Mouse (Mus musculus): ENCODE data around the gene Smad3. TPM values are rescaled to one million over a fixed set of nuclear protein-coding genes. Genes with fewer than 3 reads are reported as not detected.

Gene Smad3
- total RNA-seq, 2 experiments from 2014 or later = 40.1 to 45.2 TPM

DNA sequence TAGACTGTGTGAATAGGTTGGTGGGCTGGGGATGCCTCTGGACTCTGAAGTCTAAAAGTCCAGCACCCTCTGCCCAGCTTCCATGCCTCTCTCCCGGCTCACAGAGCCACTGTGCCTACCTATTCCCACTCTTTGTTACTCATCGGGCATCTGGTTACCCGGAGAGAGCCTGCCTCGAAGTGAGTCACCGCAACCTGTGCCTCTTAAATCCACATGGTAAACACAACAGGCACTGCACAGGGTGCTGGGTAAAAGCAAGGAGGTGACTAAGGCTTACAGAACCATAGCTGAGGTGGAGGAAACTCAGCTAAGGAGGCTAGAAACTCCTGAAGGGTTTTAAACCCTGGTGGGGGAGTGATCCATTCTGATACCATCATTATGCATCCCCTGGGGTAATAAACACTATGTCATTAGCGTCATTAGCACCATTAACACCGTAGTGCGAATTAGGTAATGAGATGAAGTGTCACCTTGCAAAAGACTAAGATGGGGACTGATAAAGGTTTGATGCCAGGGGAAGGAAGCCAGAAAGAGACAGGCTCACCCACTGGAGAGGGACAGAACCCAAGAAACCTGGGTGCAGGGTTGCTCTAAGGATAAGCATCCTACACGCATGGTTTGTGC is 38.9 kb downstream of the Smad3 start:
- DNase-seq = no peak

DNA sequence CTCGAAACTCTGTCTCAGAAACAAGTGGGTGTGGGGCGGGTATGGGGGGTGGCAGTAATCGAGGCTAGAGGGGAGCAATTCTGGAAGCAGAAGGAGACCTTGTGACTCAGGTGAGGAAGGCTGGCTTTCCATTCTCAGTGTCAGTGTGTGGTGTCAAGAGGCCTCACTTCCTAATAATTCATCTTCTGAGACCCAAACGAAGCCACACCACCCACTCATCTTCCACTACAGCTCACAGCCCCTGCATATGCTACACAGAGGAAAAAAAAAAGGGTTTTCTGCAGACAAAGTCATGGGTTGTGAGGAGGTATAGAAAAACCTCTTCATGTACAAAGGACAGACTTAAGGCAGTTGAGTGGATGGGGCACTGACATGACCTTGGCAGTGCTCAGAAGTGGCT is 39.6 kb downstream of the Smad3 start:
- DNase-seq = no peak

- no peak for DNase-seq
Measured at GRCm38 (mm10) chr9:63717474-63718005, 40.3 kb downstream of the Smad3 start.

DNA sequence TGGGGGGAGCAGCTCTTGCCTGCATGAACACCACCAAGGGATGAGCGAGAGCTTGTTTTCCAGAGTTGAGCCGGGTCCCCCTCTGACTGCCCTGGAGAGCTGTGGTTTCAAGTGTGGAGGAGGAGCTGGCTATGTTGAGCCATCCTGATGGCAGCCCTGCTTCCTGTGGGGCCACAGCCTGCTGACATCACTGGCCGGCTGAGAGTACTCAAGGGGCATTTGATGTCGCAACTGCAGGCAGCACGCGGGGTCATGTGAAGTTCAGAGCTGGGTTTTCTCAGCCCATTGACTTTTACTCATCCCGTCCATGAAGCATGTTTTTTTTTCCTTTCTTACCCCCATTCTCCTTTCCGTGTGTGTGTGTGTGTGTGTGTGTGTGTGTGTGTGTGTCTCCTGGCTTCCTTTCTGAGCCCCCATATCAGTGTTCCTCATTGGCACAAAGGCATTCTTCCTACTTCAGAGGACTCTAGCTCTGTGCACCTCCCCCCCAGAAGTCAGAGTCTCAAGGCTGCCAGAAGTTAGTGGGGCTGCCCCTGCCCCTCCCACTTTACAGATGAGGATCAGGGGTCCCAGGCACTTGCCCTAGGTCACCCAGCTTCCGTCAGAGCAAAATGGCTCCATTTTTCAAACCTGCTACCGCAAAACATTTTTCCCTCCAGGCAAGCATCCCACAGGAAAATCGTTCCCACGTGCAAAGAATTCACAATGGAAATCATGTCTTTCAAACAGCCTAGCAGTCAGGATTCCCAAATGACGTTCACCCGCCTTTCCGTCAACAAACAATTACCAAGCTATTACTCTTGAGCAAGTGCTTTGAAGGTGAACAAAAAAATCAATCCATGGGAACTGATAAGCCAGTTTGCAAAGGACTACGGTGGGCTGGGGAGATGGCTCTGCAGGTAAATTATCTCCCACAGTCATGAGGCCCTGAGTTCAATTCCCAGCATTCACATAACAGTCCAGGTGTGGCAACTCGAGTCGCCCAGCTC is 41.4 kb downstream of the Smad3 start:
- DNase-seq = no peak

DNA sequence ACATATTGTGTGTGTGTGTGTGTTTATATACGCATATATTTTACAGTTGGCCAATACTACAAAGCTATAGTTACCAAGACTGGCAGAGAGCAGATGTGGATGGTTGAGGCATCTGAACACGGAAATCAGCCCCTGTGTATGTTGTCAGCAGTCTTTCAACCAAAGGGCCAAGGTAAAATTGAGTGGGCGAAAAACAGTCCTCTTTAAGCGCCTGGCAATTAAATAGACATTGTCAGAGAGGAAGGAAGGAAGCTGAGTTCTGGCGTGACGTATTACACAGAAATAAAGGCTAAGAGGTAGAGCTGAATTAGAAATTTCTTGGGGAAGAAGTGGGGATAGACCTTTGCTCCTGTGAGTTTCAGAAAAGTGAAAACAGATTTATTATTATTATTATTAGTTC is 43.2 kb downstream of the Smad3 start:
- no peak for DNase-seq

GRCm38 (mm10) chr9:63712838-63713237 is 45.0 kb downstream of the Smad3 start:
- peak in 1 of 2 experiments; percentile 54 for DNase-seq

GRCm38 (mm10) chr9:63711580-63712230 is 46.1 kb downstream of the Smad3 start:
- DNase-seq = no peak

DNA sequence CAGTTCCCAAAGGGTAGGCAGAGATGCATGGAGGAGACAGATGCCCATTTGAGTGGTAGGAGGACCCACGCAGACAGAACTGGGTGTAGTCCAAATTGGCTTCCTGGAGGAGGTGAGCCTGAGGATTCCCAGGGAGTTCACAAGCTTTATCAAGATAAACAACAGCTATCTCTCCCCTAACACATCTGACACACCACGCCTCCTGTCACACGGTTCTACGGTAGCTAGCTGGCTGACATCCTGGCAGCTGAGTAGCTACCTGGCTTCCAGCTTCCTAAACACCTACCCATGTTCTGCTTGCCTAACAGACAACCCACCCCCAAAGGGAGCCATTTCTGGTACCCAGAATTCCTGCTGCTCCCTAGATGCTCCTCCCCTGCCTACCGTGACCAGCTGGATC is 47.9 kb downstream of the Smad3 start:
- DNase-seq = no peak

DNA sequence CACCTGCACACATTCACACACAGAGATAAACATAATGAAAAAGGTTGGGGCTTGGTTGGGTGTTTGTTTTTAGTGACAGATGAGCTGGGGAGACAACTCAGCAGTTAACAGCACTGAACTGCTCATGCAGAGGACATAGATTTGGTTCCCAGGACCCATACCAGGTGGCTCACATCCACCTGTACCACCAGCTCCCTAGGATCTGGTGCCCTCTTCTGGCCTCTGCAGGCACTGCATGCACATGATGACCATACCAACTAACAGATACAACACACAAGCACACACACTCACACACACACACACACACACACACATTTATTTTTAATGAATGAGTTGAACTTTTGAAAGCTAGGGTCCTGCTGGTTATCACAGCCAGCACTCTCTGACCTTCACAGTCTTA is 48.5 kb downstream of the Smad3 start:
- no peak for DNase-seq

GRCm38 (mm10) chr9:63707816-63708588 is 49.8 kb downstream of the Smad3 start:
- no peak for DNase-seq

DNA sequence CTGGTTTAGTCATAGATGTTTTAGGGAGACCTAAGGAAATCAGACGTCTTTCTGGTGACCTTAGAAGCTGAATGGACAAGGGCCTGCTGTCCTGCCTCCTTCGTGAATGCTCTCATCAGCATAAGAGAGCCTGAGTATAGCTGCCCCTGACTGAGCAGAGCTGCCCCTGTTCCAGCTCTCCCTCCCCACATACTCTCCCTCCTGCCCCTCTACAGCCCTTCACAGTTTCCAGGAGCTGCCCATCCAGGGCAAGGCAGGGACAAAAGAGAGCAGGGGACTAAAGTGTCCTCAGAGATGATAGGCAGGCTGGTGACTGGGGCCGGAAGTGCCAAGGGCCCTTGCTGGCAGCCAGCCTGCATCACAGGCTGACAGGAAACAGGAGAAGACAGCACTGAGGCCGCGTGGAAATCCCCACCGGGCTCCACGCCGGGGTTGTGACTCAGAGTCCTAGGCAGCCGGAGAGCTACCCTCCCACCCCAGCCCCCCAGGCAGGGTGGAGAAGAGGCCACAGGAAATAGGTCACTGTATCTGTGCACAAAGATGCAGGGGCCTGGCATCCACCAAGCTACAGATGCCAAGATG is 51.6 kb downstream of the Smad3 start:
- peak in 1 of 2 experiments; percentile 33 for DNase-seq

- no peak for DNase-seq
Measured at GRCm38 (mm10) chr9:63704979-63705751, 52.6 kb downstream of the Smad3 start.

DNA sequence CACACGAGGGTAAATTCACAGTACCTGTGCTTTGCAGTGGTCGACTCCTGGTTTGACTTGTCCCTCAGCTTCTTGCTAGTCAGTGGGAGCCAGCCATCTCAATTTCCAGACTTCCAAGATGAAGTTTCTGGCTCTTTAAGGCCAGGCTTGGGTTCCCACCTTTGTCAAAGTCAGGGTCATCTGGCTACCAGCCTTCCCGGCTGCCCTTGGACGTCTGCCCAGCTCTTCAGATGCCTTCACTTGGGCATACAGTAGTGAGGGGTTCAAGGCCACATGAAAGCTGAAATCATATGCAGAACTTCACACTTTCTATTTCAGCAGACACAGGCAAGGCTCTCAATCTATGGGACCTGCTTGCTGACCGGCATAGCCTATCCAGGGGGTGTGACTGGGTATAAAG is 53.7 kb downstream of the Smad3 start:
- no peak for DNase-seq

GRCm38 (mm10) chr9:63703236-63703785 is 54.5 kb downstream of the Smad3 start:
- no peak for DNase-seq

GRCm38 (mm10) chr9:63702502-63703013 is 55.2 kb downstream of the Smad3 start:
- no peak for DNase-seq

GRCm38 (mm10) chr9:63701957-63702309 is 55.9 kb downstream of the Smad3 start:
- DNase-seq = no peak

DNA sequence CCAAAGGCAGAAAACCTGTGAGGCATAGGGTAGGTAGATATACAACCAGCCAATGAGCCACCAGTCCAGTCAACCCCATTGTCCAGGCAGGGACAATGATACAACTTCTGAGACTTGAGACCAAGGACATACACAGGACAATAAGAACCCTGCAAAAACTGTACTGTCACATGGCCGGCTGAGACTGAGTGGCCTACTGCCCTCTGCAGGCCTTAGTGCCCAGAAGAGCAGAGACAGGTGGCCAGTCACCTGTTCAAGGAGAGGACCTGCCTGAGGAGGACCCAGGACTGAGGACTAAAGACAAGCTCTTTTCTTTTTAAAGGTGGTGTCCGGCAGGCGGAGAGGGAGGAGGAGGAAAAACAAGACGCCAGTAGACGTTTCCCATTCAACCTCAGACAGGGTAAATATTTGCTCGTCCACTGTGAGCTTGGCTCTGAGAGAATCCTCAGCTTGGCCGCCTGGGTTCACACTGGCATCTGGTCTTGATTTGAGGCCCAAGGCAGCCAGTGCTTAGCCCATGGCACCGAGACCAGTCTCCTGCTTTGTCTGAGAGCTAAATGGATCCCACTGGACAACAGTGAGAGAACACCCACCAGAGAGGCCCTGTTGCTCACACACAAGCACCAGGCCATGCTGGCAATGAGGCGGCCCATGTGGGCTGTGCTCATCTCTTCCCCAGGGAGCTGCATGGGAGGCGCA is 56.4 kb downstream of the Smad3 start:
- no peak for DNase-seq

- DNase-seq = no peak
Measured at GRCm38 (mm10) chr9:63699145-63699544, 58.6 kb downstream of the Smad3 start.

GRCm38 (mm10) chr9:63698320-63699045 is 59.3 kb downstream of the Smad3 start:
- DNase-seq = no peak
